Mouse (Mus musculus): ENCODE data around the gene Kctd6.

The Kctd6 gene

GRCm38 (mm10) chr14:8214299-8215207, 613 bp downstream of the Kctd6 start:
- peak; percentile 77 for DNase-seq (ENCODE audit: low spot score)

- DNase-seq (ENCODE audit: low spot score) = peak; percentile 57
Measured at GRCm38 (mm10) chr14:8215208-8215778, 1.4 kb downstream of the Kctd6 start.

GRCm38 (mm10) chr14:8216100-8216499, 2.2 kb downstream of the Kctd6 start:
- peak; percentile 57 for DNase-seq (ENCODE audit: low spot score)

GRCm38 (mm10) chr14:8218238-8218637, 4.3 kb downstream of the Kctd6 start:
- DNase-seq (ENCODE audit: low spot score) = no peak

- no peak for DNase-seq (ENCODE audit: low spot score)
Measured at GRCm38 (mm10) chr14:8218730-8219380, 4.9 kb downstream of the Kctd6 start.

- DNase-seq (ENCODE audit: low spot score) = no peak
Measured at GRCm38 (mm10) chr14:8219876-8220275, 5.9 kb downstream of the Kctd6 start.

- DNase-seq (ENCODE audit: low spot score) = no peak
Measured at GRCm38 (mm10) chr14:8220306-8220705, 6.4 kb downstream of the Kctd6 start.

GRCm38 (mm10) chr14:8220912-8221311, 7.0 kb downstream of the Kctd6 start:
- no peak for DNase-seq (ENCODE audit: low spot score)

GRCm38 (mm10) chr14:8222561-8222960, 8.6 kb downstream of the Kctd6 start:
- DNase-seq (ENCODE audit: low spot score) = no peak

GRCm38 (mm10) chr14:8223506-8224293, 9.8 kb downstream of the Kctd6 start:
- no peak for DNase-seq (ENCODE audit: low spot score)

GRCm38 (mm10) chr14:8224805-8225204, 10.9 kb downstream of the Kctd6 start:
- DNase-seq (ENCODE audit: low spot score) = no peak

- no peak for DNase-seq (ENCODE audit: low spot score)
Measured at GRCm38 (mm10) chr14:8229367-8230019, 15.6 kb downstream of the Kctd6 start.

GRCm38 (mm10) chr14:8232155-8232910, 18.4 kb downstream of the Kctd6 start:
- DNase-seq (ENCODE audit: low spot score) = no peak

- DNase-seq (ENCODE audit: low spot score) = no peak
Measured at GRCm38 (mm10) chr14:8233252-8233651, 19.3 kb downstream of the Kctd6 start.

GRCm38 (mm10) chr14:8241816-8242215, 27.9 kb downstream of the Kctd6 start:
- DNase-seq (ENCODE audit: low spot score) = no peak

- no peak for DNase-seq (ENCODE audit: low spot score)
Measured at GRCm38 (mm10) chr14:8242388-8242920, 28.5 kb downstream of the Kctd6 start.

GRCm38 (mm10) chr14:8243136-8243888, 29.4 kb downstream of the Kctd6 start:
- peak; percentile 43 for DNase-seq (ENCODE audit: low spot score)

- peak; percentile 84 for DNase-seq (ENCODE audit: low spot score)
Measured at GRCm38 (mm10) chr14:8244211-8244611, 30.3 kb downstream of the Kctd6 start.

- no peak for DNase-seq (ENCODE audit: low spot score)
Measured at GRCm38 (mm10) chr14:8246878-8247277, 32.9 kb downstream of the Kctd6 start.

- DNase-seq (ENCODE audit: low spot score) = no peak
Measured at GRCm38 (mm10) chr14:8249206-8249605, 35.3 kb downstream of the Kctd6 start.
